21 mouse cellular contexts compared by ENCODE assay signal in genomic region chr6:103665206-103665605, GRCm38 (mm10).
DNase-seq lines count a peak whose midpoint lies in the region; ATAC-seq and TF ChIP-seq lines count a peak whose summit lies in the region.
"Had no signal": no experiment of that assay in that cellular context is flagged by ENCODE, and none has a peak within 500 bp of the region (broad histone marks: within the 10 kb centered on the region; RNA-seq: fewer than 3 reads in every experiment).

No protein-coding gene starts in this region.

- H3K9me3 ChIP-seq in forebrain, postnatal 0 days (ENCODE audit: low read length) = no peaks in the 10 kb centered on the region
- H3K9me3 ChIP-seq in forebrain, embryonic 12.5 days = no peaks in the 10 kb centered on the region
- no peaks in the 10 kb centered on the region for H3K9me3 ChIP-seq in hindbrain, postnatal 0 days (ENCODE audit: low read length)
- no peaks in the 10 kb centered on the region for H3K9me3 ChIP-seq in neural tube, embryonic 14.5 days (ENCODE audit: control insufficient read depth, low read length)
- H3K9me3 ChIP-seq: embryonic facial prominence, embryonic 15.5 days; limb, embryonic 13.5 days; liver, embryonic 12.5 days had no signal

- H3K9ac ChIP-seq in forebrain, postnatal 0 days = 0 out of 2 replicates have a peak overlapping the region, but pooled peaks have one; percentile 14
- H3K9ac ChIP-seq in forebrain, embryonic 12.5 days = no peak overlapping the region
- H3K9ac ChIP-seq in hindbrain, postnatal 0 days (replicated peaks; ENCODE audit: low read length) = no peak overlapping the region
- no peak overlapping the region for H3K9ac ChIP-seq in neural tube, embryonic 14.5 days (replicated peaks; ENCODE audit: low read depth, low read length)
- H3K9ac ChIP-seq: embryonic facial prominence, embryonic 15.5 days; limb, embryonic 13.5 days; liver, embryonic 12.5 days had no signal

- H3K4me3 ChIP-seq in forebrain, postnatal 0 days (ENCODE audit: low read depth, low read length) = no peak overlapping the region
- H3K4me3 ChIP-seq in forebrain, embryonic 12.5 days (replicated peaks) = no peak overlapping the region
- H3K4me3 ChIP-seq in left cerebral cortex, adult 2 months = no peak overlapping the region
- no peak overlapping the region for H3K4me3 ChIP-seq in hindbrain, postnatal 0 days (ENCODE audit: low read length)
- H3K4me3 ChIP-seq in neural tube, embryonic 14.5 days (ENCODE audit: low read depth, low read length) = no peak overlapping the region
- H3K4me3 ChIP-seq: embryonic facial prominence, embryonic 15.5 days; limb, embryonic 13.5 days; liver, embryonic 12.5 days had no signal

- no peaks in the 10 kb centered on the region for H3K36me3 ChIP-seq in forebrain, postnatal 0 days (ENCODE audit: insufficient read depth)
- no peaks in the 10 kb centered on the region for H3K36me3 ChIP-seq in forebrain, embryonic 12.5 days (replicated peaks)
- no peaks in the 10 kb centered on the region for H3K36me3 ChIP-seq in hindbrain, postnatal 0 days (ENCODE audit: insufficient read depth, low read length)
- H3K36me3 ChIP-seq in neural tube, embryonic 14.5 days (ENCODE audit: control insufficient read depth, insufficient read depth, low read length) = no peaks in the 10 kb centered on the region
- H3K36me3 ChIP-seq: embryonic facial prominence, embryonic 15.5 days; limb, embryonic 13.5 days; liver, embryonic 12.5 days had no signal

- H3K27ac ChIP-seq in forebrain, postnatal 0 days (ENCODE audit: low read depth, low read length) = peak overlapping the region; percentile 76
- no peak overlapping the region for H3K27ac ChIP-seq in forebrain, embryonic 12.5 days
- H3K27ac ChIP-seq in left cerebral cortex, adult 2 months = peak overlapping the region; percentile 34
- peak overlapping the region; percentile 64 for H3K27ac ChIP-seq in hindbrain, postnatal 0 days
- 0 out of 2 replicates have a peak overlapping the region, but pooled peaks have one; percentile 25 for H3K27ac ChIP-seq in neural tube, embryonic 14.5 days (ENCODE audit: low read depth, low read length)
- H3K27ac ChIP-seq: embryonic facial prominence, embryonic 15.5 days; limb, embryonic 13.5 days; liver, embryonic 12.5 days had no signal

- ATAC-seq in forebrain, postnatal 0 days = peak; percentile 61
- ATAC-seq in forebrain, embryonic 12.5 days (ENCODE audit: low FRiP score) = no peak
- ATAC-seq in hindbrain, postnatal 0 days = no peak
- ATAC-seq in neural tube, embryonic 14.5 days (ENCODE audit: low read depth) = no peak
- ATAC-seq: liver, embryonic 12.5 days had no signal

- H3K27me3 ChIP-seq in forebrain, postnatal 0 days (ENCODE audit: insufficient read depth, low read length) = no peaks in the 10 kb centered on the region
- H3K27me3 ChIP-seq in forebrain, embryonic 12.5 days = no peaks in the 10 kb centered on the region
- no peaks in the 10 kb centered on the region for H3K27me3 ChIP-seq in hindbrain, postnatal 0 days (ENCODE audit: insufficient read depth, low read length)
- H3K27me3 ChIP-seq in neural tube, embryonic 14.5 days (ENCODE audit: control insufficient read depth, insufficient read depth, low read length) = no peaks in the 10 kb centered on the region
- H3K27me3 ChIP-seq: embryonic facial prominence, embryonic 15.5 days; limb, embryonic 13.5 days; liver, embryonic 12.5 days had no signal

- no peak for DNase-seq in forebrain, postnatal 0 days
- DNase-seq in left cerebral cortex, adult 2 months (ENCODE audit: extremely low spot score in 1 of 2, low spot score in 2 of 2) = no peak
- DNase-seq in left cerebral cortex, postnatal 4 days = no peak
- DNase-seq in hindbrain, postnatal 0 days (ENCODE audit: low spot score) = no peak
- no peak for DNase-seq in urinary bladder, adult 18-20 months (ENCODE audit: low spot score in 2 of 2)
- DNase-seq: adrenal gland, postnatal 36 days; cerebellum, adult 9-10 months; gastrocnemius, postnatal 36 days; kidney, adult 8-10 months; kidney, postnatal 10 days; layer of hippocampus, postnatal 36 days; lung, adult 18-20 months; lung, postnatal 10 days; retina, postnatal 1 day; right cerebral cortex, postnatal 25 days; spleen, adult 18-20 months had no signal

- intact Hi-C loops in left cerebral cortex, adult 2 months (cut with DNase I) = no loop called here
- intact Hi-C loops in left cerebral cortex, postnatal 4 days (cut with DNase I) = no loop called here

- WGBS in forebrain, postnatal 0 days = 73% methylated on average over 2 of the region's 2 CpGs
- 92% methylated on average over 2 of the region's 2 CpGs for whole genome bisulfite sequencing in forebrain, embryonic 12.5 days
- WGBS in hindbrain, postnatal 0 days = 71% methylated on average over 2 of the region's 2 CpGs
- 90% methylated on average over 2 of the region's 2 CpGs for WGBS in neural tube, embryonic 14.5 days

- no peak overlapping the region for H3K4me2 ChIP-seq in forebrain, postnatal 0 days (ENCODE audit: low read depth)
- H3K4me2 ChIP-seq in forebrain, embryonic 12.5 days = no peak overlapping the region
- H3K4me2 ChIP-seq in hindbrain, postnatal 0 days (ENCODE audit: low read depth, low read length) = no peak overlapping the region
- H3K4me2 ChIP-seq in neural tube, embryonic 14.5 days (ENCODE audit: low read depth, low read length) = no peak overlapping the region
- H3K4me2 ChIP-seq: embryonic facial prominence, embryonic 15.5 days; limb, embryonic 13.5 days; liver, embryonic 12.5 days had no signal

- peaks cover 4% of the 10 kb centered on the region; the same call in 1 of the 2 replicates for H3K4me1 ChIP-seq in forebrain, postnatal 0 days (ENCODE audit: insufficient read depth)
- H3K4me1 ChIP-seq in forebrain, embryonic 12.5 days = no peaks in the 10 kb centered on the region
- H3K4me1 ChIP-seq in hindbrain, postnatal 0 days (ENCODE audit: insufficient read depth, low read length) = no peaks in the 10 kb centered on the region; the same call in 1 of the 2 replicates
- H3K4me1 ChIP-seq in neural tube, embryonic 14.5 days (ENCODE audit: control insufficient read depth, insufficient read depth, low read length) = 0 out of 2 replicates have a peak, but pooled peaks cover 3% of the 10 kb centered on the region
- H3K4me1 ChIP-seq: embryonic facial prominence, embryonic 15.5 days; limb, embryonic 13.5 days; liver, embryonic 12.5 days had no signal

- 0 out of 2 replicates have a peak, but pooled peaks have one; percentile 13 for TF ChIP-seq CTCF in forebrain, postnatal 0 days (IDR thresholded peaks at IDR 0.05; ENCODE audit: low read depth)
- no peak; the same call in 1 of the 2 replicates for TF ChIP-seq CTCF in left cerebral cortex, adult 2 months (IDR thresholded peaks at IDR 0.05)
- no peak for TF ChIP-seq CTCF in hindbrain, postnatal 0 days (IDR thresholded peaks at IDR 0.05; ENCODE audit: low read depth)
